Mouse (Mus musculus) liver, embryonic 14.5 days (tissue): ENCODE data around the gene Sort1.

Source experiments
- CTCF ChIP-seq: IDR thresholded peaks from 2 replicates; pipeline ENCODE4 v1.5.1; 2016; ENCODE audit warnings: antibody characterized with exemption, low read depth, control low read depth
- EP300 ChIP-seq: IDR thresholded peaks from 2 replicates; pipeline ENCODE4 v1.6.1; 2016; ENCODE audit warnings: antibody characterized with exemption, low read depth

- TF ChIP-seq CTCF, result no peak
- no peak for TF ChIP-seq EP300
Measured at GRCm38 (mm10) chr3:108294398-108294797, 10.5 kb downstream of the Sort1 start.
